Mouse (Mus musculus) hindbrain, embryonic 11.5 days (tissue): ENCODE data around the gene Zfhx3. TPM values are rescaled to one million over a fixed set of nuclear protein-coding genes. Genes with fewer than 3 reads are reported as not detected.

Experiments used
- ATAC-seq: fragments of 200-750 bp; cut with Nextera tagmentation; 2 replicates; pipeline ENCODE4 v1.8.0; 2017; ENCODE audit warnings: mild to moderate bottlenecking, moderate TSS enrichment, moderate library complexity; ENCODE audit not compliant: low FRiP score
- DNase-seq: peaks from one replicate; pipeline ENCODE4 v3.0.0-alpha.2; 2015; ENCODE audit warnings: low spot score
- H3K27ac ChIP-seq: fragments of 300-500 bp; sonication (generic); 2 replicates; pipeline ENCODE4 v1.5.1; 2014; ENCODE audit warnings: mild to moderate bottlenecking, low read depth, low read length
- H3K27me3 ChIP-seq: fragments of 300-500 bp; sonication (generic); 2 replicates; pipeline ENCODE4 v1.6.1; 2014; ENCODE audit warnings: mild to moderate bottlenecking, low read length, moderate library complexity, mixed read lengths; ENCODE audit not compliant: control insufficient read depth, insufficient read depth
- H3K36me3 ChIP-seq: fragments of 300-500 bp; sonication (generic); 2 replicates; pipeline ENCODE4 v1.6.1; 2014; ENCODE audit warnings: mild to moderate bottlenecking, low read length, moderate library complexity, mixed read lengths; ENCODE audit not compliant: control insufficient read depth, insufficient read depth
- H3K4me1 ChIP-seq: fragments of 300-500 bp; sonication (generic); replicated peaks from 2 replicates; pipeline ENCODE4 v1.6.1; 2014; ENCODE audit warnings: low read length, mixed read lengths; ENCODE audit not compliant: control insufficient read depth, insufficient read depth
- H3K4me2 ChIP-seq: fragments of 300-500 bp; sonication (generic); replicated peaks from 2 replicates; pipeline ENCODE4 v1.6.1; 2014; ENCODE audit warnings: mild to moderate bottlenecking, low read depth, low read length
- H3K4me3 ChIP-seq: fragments of 300-500 bp; sonication (generic); 2 replicates; pipeline ENCODE4 v1.5.1; 2014; ENCODE audit warnings: low read depth, low read length
- H3K9ac ChIP-seq: fragments of 300-500 bp; sonication (generic); 2 replicates; pipeline ENCODE4 v1.6.1; 2014; ENCODE audit warnings: low read depth, low read length
- H3K9me3 ChIP-seq: fragments of 300-500 bp; sonication (generic); 2 replicates; pipeline ENCODE4 v1.6.1; 2016; ENCODE audit warnings: low read length; ENCODE audit not compliant: control insufficient read depth
- WGBS: fragments of 180-500 bp; shearing (Covaris S2); extraction: QIAGEN DNeasy Blood & Tissue Kit; methylation state at CpG from one replicate; pipeline ENCODE4 v1.1.7; 2014; 5-methylcytosine and 5-hydroxymethylcytosine counted together
- polyA plus RNA-seq: library from polyadenylated mRNA; unstranded; fragments of >200 nt; fragmentation: Nextera tagmentation; extraction: Ambion mirVana; gene quantifications from 2 replicates; pipeline ENCODE4 v1.2.1, GENCODE M21; 2014

The Zfhx3 gene
- polyA plus RNA-seq, 1 experiment from 2014 or later, result 47.1 TPM

GRCm38 (mm10) chr8:108695938-108696630, 753.6 kb downstream of the Zfhx3 start:
- no peaks in the 10 kb centered on the region for H3K36me3 ChIP-seq
- H3K27ac ChIP-seq, result peak overlapping the region; percentile 61; the same call in 1 of the 2 replicates
- peaks cover 47% of the 10 kb centered on the region for H3K27me3 ChIP-seq
- peak; percentile 63 for DNase-seq
- H3K9ac ChIP-seq, result peak overlapping the region; percentile 43
- no peaks in the 10 kb centered on the region for H3K9me3 ChIP-seq
- under 1% methylated on average over 31 of the region's 31 CpGs for WGBS
- peak overlapping the region; percentile 31 for H3K4me3 ChIP-seq
- ATAC-seq, result 0 out of 2 replicates have a peak, but pooled peaks have one; percentile 34
- peak overlapping the region; percentile 54 for H3K4me2 ChIP-seq
- peaks cover 29% of the 10 kb centered on the region for H3K4me1 ChIP-seq

- DNase-seq (no peak), ATAC-seq (no peak)
- H3K9me3 ChIP-seq, result no peaks in the 10 kb centered on the region
- H3K4me1 ChIP-seq, result peaks cover 27% of the 10 kb centered on the region
- 2% methylated on average over 27 of the region's 27 CpGs for WGBS
- H3K4me3 ChIP-seq, result 0 out of 2 replicates have a peak overlapping the region, but pooled peaks have one; percentile 31
- H3K27me3 ChIP-seq, result peaks cover 47% of the 10 kb centered on the region
- peak overlapping the region; percentile 43; the same call in 1 of the 2 replicates for H3K9ac ChIP-seq
- H3K4me2 ChIP-seq, result peak overlapping the region; percentile 54
- no peak overlapping the region; the same call in 1 of the 2 replicates for H3K27ac ChIP-seq
- no peaks in the 10 kb centered on the region for H3K36me3 ChIP-seq
Observed at GRCm38 (mm10) chr8:108696631-108697410, 754.4 kb downstream of the Zfhx3 start.

GRCm38 (mm10) chr8:108697589-108697988, 755.1 kb downstream of the Zfhx3 start:
- 0 out of 2 replicates have a peak overlapping the region, but pooled peaks have one; percentile 36 for H3K27ac ChIP-seq
- DNase-seq (peak; percentile 72), ATAC-seq (no peak)
- H3K27me3 ChIP-seq, result peaks cover 47% of the 10 kb centered on the region
- under 1% methylated on average over 13 of the region's 13 CpGs for WGBS
- no peaks in the 10 kb centered on the region for H3K36me3 ChIP-seq
- H3K9me3 ChIP-seq, result no peaks in the 10 kb centered on the region
- H3K9ac ChIP-seq, result no peak overlapping the region
- H3K4me2 ChIP-seq, result peak overlapping the region; percentile 33
- H3K4me1 ChIP-seq, result peaks cover 27% of the 10 kb centered on the region
- H3K4me3 ChIP-seq, result no peak overlapping the region

GRCm38 (mm10) chr8:108698101-108698660, 755.7 kb downstream of the Zfhx3 start:
- H3K9ac ChIP-seq, result no peak overlapping the region
- H3K27ac ChIP-seq, result 0 out of 2 replicates have a peak overlapping the region, but pooled peaks have one; percentile 36
- 3% methylated on average over 5 of the region's 5 CpGs for WGBS
- H3K4me2 ChIP-seq, result no peak overlapping the region; the same call in 1 of the 2 replicates
- H3K4me1 ChIP-seq, result peaks cover 27% of the 10 kb centered on the region
- no peak overlapping the region for H3K4me3 ChIP-seq
- peaks cover 47% of the 10 kb centered on the region for H3K27me3 ChIP-seq
- H3K9me3 ChIP-seq, result no peaks in the 10 kb centered on the region
- ATAC-seq (no peak), DNase-seq (peak; percentile 36)
- H3K36me3 ChIP-seq, result no peaks in the 10 kb centered on the region

- H3K4me3 ChIP-seq, result no peak overlapping the region
- H3K36me3 ChIP-seq, result no peaks in the 10 kb centered on the region
- peak; percentile 40 for DNase-seq
- H3K4me1 ChIP-seq, result peaks cover 27% of the 10 kb centered on the region
- H3K4me2 ChIP-seq, result peak overlapping the region; percentile 52; the same call in 1 of the 2 replicates
- peak overlapping the region; percentile 45; the same call in 1 of the 2 replicates for H3K9ac ChIP-seq
- WGBS, result 2% methylated on average over 3 of the region's 3 CpGs
- peaks cover 45% of the 10 kb centered on the region for H3K27me3 ChIP-seq
- no peaks in the 10 kb centered on the region for H3K9me3 ChIP-seq
- H3K27ac ChIP-seq, result 0 out of 2 replicates have a peak overlapping the region, but pooled peaks have one; percentile 33
- ATAC-seq, result no peak
Observed at GRCm38 (mm10) chr8:108699011-108699410, 756.6 kb downstream of the Zfhx3 start.

GRCm38 (mm10) chr8:108699454-108700345, 757.3 kb downstream of the Zfhx3 start:
- H3K9ac ChIP-seq, result peak overlapping the region; percentile 45
- H3K4me1 ChIP-seq, result peaks cover 27% of the 10 kb centered on the region
- peaks cover 38% of the 10 kb centered on the region for H3K27me3 ChIP-seq
- WGBS, result under 1% methylated on average over 23 of the region's 23 CpGs
- H3K36me3 ChIP-seq, result no peaks in the 10 kb centered on the region
- peak overlapping the region; percentile 70 for H3K27ac ChIP-seq
- no peaks in the 10 kb centered on the region for H3K9me3 ChIP-seq
- DNase-seq (peak; percentile 64), ATAC-seq (no peak)
- peak overlapping the region; percentile 17 for H3K4me3 ChIP-seq
- H3K4me2 ChIP-seq, result peak overlapping the region; percentile 52

GRCm38 (mm10) chr8:108701381-108702175, 759.1 kb downstream of the Zfhx3 start:
- 6% methylated on average over 7 of the region's 7 CpGs for WGBS
- Histone ChIP-seq H3K36me3 (no peaks in the 10 kb centered on the region), H3K9me3 (no peaks in the 10 kb centered on the region), H3K4me2 (peak overlapping the region; percentile 67), H3K27me3 (peaks cover 20% of the 10 kb centered on the region), H3K4me3 (no peak overlapping the region), H3K27ac (no peak overlapping the region), H3K9ac (0 out of 2 replicates have a peak overlapping the region, but pooled peaks have one; percentile 17), H3K4me1 (peaks cover 14% of the 10 kb centered on the region)
- ATAC-seq, result no peak
- peak; percentile 18 for DNase-seq
